In genomic region chr13:58920241-58920640, GRCm38 (mm10) we compare ENCODE assay signal across 35 mouse cellular contexts.
"Had no signal": no experiment of that assay in that cellular context is flagged by ENCODE, and none has a peak within 500 bp of the region (broad histone marks: within the 10 kb centered on the region; RNA-seq: fewer than 3 reads in every experiment).

No protein-coding gene starts in this region.

- H3K27ac ChIP-seq: heart, embryonic 10.5 days; heart, embryonic 13.5 days; heart, embryonic 15.5 days; hindbrain, embryonic 10.5 days; hindbrain, embryonic 12.5 days; hindbrain, embryonic 13.5 days; hindbrain, embryonic 14.5 days; hindbrain, embryonic 15.5 days; hindbrain, postnatal 0 days; intestine, embryonic 15.5 days; kidney, embryonic 15.5 days; kidney, postnatal 0 days; layer of hippocampus, adult 2 months had no signal

- H3K36me3 ChIP-seq: heart, embryonic 10.5 days; heart, embryonic 12.5 days; heart, embryonic 13.5 days; heart, embryonic 15.5 days; hindbrain, embryonic 10.5 days; hindbrain, embryonic 12.5 days; hindbrain, embryonic 13.5 days; hindbrain, embryonic 15.5 days; intestine, embryonic 15.5 days; kidney, embryonic 15.5 days had no signal

- H3K4me1 ChIP-seq: heart, embryonic 10.5 days; heart, embryonic 12.5 days; heart, embryonic 15.5 days; intestine, embryonic 15.5 days; kidney, embryonic 15.5 days had no signal

- DNase-seq: heart, postnatal 10 days; heart, postnatal 14 days; heart, postnatal 36 days; heart, postnatal 4 days; kidney, adult 11 months; kidney, adult 18-20 months; kidney, adult 2 months; kidney, adult 8-10 months; kidney, adult 9 months; kidney, postnatal 10 days; kidney, postnatal 14 days; kidney, postnatal 25 days; kidney, postnatal 36 days; kidney, postnatal 4 days; layer of hippocampus, adult 9-11 months; layer of hippocampus, postnatal 36 days had no signal

- H3K9me3 ChIP-seq: heart, embryonic 10.5 days; heart, embryonic 12.5 days; heart, embryonic 13.5 days; heart, embryonic 15.5 days; hindbrain, embryonic 10.5 days; hindbrain, embryonic 12.5 days; hindbrain, embryonic 13.5 days; hindbrain, embryonic 15.5 days; intestine, embryonic 15.5 days; kidney, embryonic 15.5 days had no signal

- ATAC-seq: hindbrain, embryonic 16.5 days; hindbrain, postnatal 0 days; inflammation-experienced regulatory T-cells, adult 6 months; intestine, embryonic 15.5 days; intestine, embryonic 16.5 days; intestine, postnatal 0 days had no signal

- H3K27me3 ChIP-seq: heart, embryonic 12.5 days; heart, embryonic 13.5 days; heart, embryonic 15.5 days; hindbrain, embryonic 12.5 days; hindbrain, embryonic 13.5 days; hindbrain, embryonic 15.5 days; intestine, embryonic 15.5 days; kidney, embryonic 15.5 days had no signal

- H3K4me2 ChIP-seq: heart, embryonic 11.5 days; heart, embryonic 12.5 days; heart, embryonic 13.5 days; heart, embryonic 15.5 days; hindbrain, embryonic 12.5 days; hindbrain, embryonic 13.5 days; hindbrain, embryonic 14.5 days; hindbrain, embryonic 15.5 days; intestine, embryonic 15.5 days; kidney, embryonic 15.5 days had no signal

- H3K9ac ChIP-seq: heart, embryonic 12.5 days; heart, embryonic 13.5 days; heart, embryonic 15.5 days; hindbrain, embryonic 12.5 days; hindbrain, embryonic 13.5 days; hindbrain, embryonic 14.5 days; hindbrain, embryonic 15.5 days; intestine, embryonic 15.5 days; kidney, embryonic 15.5 days had no signal

- H3K4me3 ChIP-seq: heart, embryonic 10.5 days; heart, embryonic 12.5 days; heart, embryonic 13.5 days; heart, embryonic 15.5 days; hindbrain, embryonic 10.5 days; hindbrain, embryonic 12.5 days; hindbrain, embryonic 13.5 days; hindbrain, embryonic 15.5 days; intestine, embryonic 15.5 days; kidney, embryonic 15.5 days; layer of hippocampus, adult 2 months had no signal
